Mouse (Mus musculus): ENCODE results near the gene Plcl1.

GRCm38 (mm10) chr1:55749770-55750169 lies 344.0 kb downstream of the Plcl1 start:
- TF ChIP-seq MYOD1 (IDR thresholded peaks at IDR 0.05; ENCODE audit: control insufficient read depth in 1 of 3, insufficient read length in 2 of 3, low read depth in 2 of 3) (no peak), POLR2A (IDR thresholded peaks at IDR 0.05; ENCODE audit: insufficient read length, low read depth) (no peak)
